Mouse (Mus musculus) right cerebral cortex, postnatal 10 days (tissue): ENCODE results near the gene Arhgef10l.
A peak's percentile ranks its signal among the peaks of the same experiment; 100 is the strongest.
"Not testable (repeated sequence)": the region's sequence is repeated elsewhere in the genome, so short reads cannot be mapped to it uniquely, and the experiment has no call there.

Source experiments
- DNase-seq, 2 experiments: peaks; one replicate each; pipeline ENCODE4 v3.0.0; 2021; ENCODE audit warnings: low spot score in 2 of 2

Arhgef10l gene

GRCm38 (mm10) chr4:140572376-140572775 is 93.4 kb downstream of the Arhgef10l start:
- peak; percentile 65 to 73 for DNase-seq

GRCm38 (mm10) chr4:140569394-140569793 is 96.4 kb downstream of the Arhgef10l start:
- no peak for DNase-seq

GRCm38 (mm10) chr4:140567911-140568480 is 97.8 kb downstream of the Arhgef10l start:
- no peak for DNase-seq

- peak in 1 of 2 experiments; percentile 61 for DNase-seq
Observed at GRCm38 (mm10) chr4:140566785-140567184, 99.0 kb downstream of the Arhgef10l start.

- not testable (repeated sequence) for DNase-seq
Observed at GRCm38 (mm10) chr4:140564459-140564858, 101.4 kb downstream of the Arhgef10l start.

- peak; percentile 64 to 70 for DNase-seq
Observed at GRCm38 (mm10) chr4:140562461-140563178, 103.2 kb downstream of the Arhgef10l start.

- no peak for DNase-seq
Observed at GRCm38 (mm10) chr4:140561744-140562143, 104.1 kb downstream of the Arhgef10l start.

- no peak for DNase-seq
Observed at GRCm38 (mm10) chr4:140559862-140560261, 106.0 kb downstream of the Arhgef10l start.

GRCm38 (mm10) chr4:140558193-140558592 is 107.6 kb downstream of the Arhgef10l start:
- no peak for DNase-seq

GRCm38 (mm10) chr4:140556561-140556960 is 109.3 kb downstream of the Arhgef10l start:
- DNase-seq = no peak

GRCm38 (mm10) chr4:140555273-140555672 is 110.5 kb downstream of the Arhgef10l start:
- DNase-seq = peak; percentile 65 to 68

- no peak for DNase-seq
Observed at GRCm38 (mm10) chr4:140554552-140554951, 111.3 kb downstream of the Arhgef10l start.

- no peak for DNase-seq
Observed at GRCm38 (mm10) chr4:140551766-140552165, 114.0 kb downstream of the Arhgef10l start.

GRCm38 (mm10) chr4:140550670-140551069 is 115.1 kb downstream of the Arhgef10l start:
- DNase-seq = no peak

- DNase-seq = peak; percentile 71 to 72
Observed at GRCm38 (mm10) chr4:140549975-140550374, 115.8 kb downstream of the Arhgef10l start.

- peak; percentile 65 to 83 for DNase-seq
Observed at GRCm38 (mm10) chr4:140547488-140547887, 118.3 kb downstream of the Arhgef10l start.

- DNase-seq = peak; percentile 56 to 71
Observed at GRCm38 (mm10) chr4:140539125-140539524, 126.7 kb downstream of the Arhgef10l start.

- DNase-seq = no peak
Observed at GRCm38 (mm10) chr4:140537561-140538021, 128.2 kb downstream of the Arhgef10l start.

- DNase-seq = no peak
Observed at GRCm38 (mm10) chr4:140535323-140535722, 130.5 kb downstream of the Arhgef10l start.

- no peak for DNase-seq
Observed at GRCm38 (mm10) chr4:140532270-140532669, 133.5 kb downstream of the Arhgef10l start.

GRCm38 (mm10) chr4:140531024-140531423 is 134.8 kb downstream of the Arhgef10l start:
- DNase-seq = no peak

GRCm38 (mm10) chr4:140529735-140530134 is 136.1 kb downstream of the Arhgef10l start:
- DNase-seq = no peak

GRCm38 (mm10) chr4:140528443-140528842 is 137.4 kb downstream of the Arhgef10l start:
- no peak for DNase-seq
